Mouse (Mus musculus) naive thymus-derived CD4-positive, alpha-beta T cell, adult 2 months (primary cell): ENCODE data around the gene Prrt2.
A peak's percentile ranks its signal among the peaks of the same experiment; 100 is the strongest.

Experiments
- DNase-seq: peaks from one replicate; pipeline ENCODE4 v3.0.0-alpha.2; 2011; ENCODE audit warnings: low read depth

Gene Prrt2

DNA sequence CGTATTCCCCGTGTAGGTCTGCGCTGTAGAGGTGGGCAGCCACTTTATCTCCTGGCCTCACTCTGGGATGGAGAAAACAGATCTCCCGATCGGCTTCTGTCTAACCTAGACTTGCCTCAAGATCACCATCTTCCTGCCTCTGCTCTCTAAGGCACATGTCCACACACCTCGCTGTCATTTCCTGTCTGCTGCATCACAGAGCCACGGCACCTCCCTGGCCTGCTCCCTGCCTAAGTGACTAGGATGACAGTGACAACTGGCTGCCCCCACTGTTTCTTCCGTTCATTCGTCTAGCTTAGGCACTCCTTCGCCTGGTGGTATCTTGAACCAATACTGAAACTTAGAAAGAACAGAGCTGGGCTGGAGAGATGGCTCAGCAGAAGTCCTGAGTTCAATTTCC is 21.4 kb downstream of the Prrt2 start:
- DNase-seq: peak; percentile 66

DNA sequence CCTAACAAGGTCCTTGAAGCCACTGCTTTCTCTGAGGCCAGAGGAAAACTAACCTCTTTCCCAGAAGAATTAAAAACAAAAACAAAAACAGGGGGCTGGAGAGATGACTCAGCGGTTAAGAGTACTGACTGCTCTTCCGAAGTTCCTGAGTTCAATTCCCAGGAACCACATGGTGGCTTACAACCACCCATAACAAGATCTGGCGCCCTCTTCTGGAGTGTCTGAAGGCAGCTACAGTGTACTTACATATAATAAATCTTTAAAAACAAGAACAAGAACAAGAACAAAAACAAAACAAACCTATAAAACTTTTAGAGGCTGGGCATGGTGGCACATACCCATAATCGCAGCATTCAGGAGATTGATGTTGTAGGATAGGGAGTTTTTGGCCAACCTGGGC is 24.6 kb downstream of the Prrt2 start:
- no peak for DNase-seq

DNA sequence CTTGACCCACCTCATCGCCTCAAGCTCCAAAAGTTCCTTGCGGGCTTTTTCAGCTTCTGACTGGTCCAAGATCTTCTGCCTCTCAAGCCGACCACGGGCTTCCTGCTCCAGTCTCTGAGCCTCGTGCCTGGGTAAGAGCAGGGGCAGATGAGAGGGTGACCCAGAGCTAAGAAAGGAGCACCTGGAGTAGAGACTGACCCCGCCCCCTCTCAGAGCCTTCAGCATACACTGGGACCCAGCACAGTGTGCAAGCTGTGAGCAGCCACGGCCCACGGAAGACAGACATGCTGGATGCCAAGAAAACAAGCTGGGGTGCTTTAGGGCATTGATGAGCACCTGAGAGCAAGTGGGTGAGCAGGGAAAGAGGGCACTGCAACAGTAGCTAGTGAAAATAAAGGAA is 32.2 kb downstream of the Prrt2 start:
- no peak for DNase-seq

DNA sequence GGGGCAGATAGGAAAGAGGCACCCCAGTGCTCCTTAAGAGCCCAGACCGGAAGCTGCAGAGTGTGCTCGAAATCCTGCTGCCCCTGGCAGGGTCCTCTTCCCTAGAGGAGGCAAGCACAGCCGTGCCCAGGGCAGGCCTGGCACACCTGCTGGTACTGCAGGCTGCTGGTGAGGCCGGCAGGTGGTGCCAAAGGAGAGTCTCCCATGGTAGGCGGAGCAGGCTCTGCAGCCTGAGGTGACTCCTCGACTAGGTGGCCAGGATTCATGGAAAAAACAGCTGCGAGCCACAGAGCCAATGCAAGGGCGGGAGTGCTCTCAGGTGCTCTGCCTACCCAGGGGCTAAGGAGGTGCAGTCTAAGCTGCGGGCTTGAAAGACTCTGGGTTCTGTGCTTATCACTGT is 34.7 kb downstream of the Prrt2 start:
- DNase-seq: peak; percentile 53

DNA sequence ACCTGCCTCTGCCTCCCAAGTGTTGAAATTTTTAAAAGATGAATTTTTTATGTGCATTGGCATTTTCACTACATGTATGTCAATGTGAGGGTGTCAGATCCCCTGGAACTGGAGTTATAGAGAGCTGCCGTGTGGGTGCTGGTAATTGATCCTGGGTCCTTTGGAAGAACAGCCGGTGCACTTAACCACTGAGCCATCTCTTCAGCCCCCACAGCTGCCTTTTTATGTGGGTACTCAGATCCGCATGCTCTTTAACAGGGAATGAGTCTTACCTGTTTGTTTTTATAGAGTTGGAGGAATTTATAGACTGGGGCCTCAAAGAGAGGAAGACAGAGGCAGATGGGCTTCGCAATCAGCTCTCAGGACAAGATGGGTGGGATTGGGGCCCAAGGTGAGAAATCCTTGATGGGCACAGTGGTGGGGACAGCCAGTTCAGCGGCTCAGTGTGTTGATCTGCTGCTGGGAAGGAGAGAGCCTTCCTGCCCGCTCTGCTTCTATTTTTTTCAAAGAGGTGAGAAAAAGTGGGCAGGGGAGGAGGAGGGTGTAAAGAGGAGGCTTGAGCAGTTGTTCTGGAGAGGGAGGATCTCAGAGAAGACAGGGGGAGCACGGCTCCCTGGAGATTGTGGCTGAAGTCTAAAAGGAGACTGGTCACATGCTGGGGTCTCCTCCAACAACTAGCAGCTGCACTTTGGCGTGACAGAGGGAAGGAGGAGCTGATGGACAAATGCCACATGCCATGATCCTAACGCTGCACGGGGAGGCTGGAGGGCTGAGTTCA is 36.2 kb downstream of the Prrt2 start:
- DNase-seq: no peak

DNA sequence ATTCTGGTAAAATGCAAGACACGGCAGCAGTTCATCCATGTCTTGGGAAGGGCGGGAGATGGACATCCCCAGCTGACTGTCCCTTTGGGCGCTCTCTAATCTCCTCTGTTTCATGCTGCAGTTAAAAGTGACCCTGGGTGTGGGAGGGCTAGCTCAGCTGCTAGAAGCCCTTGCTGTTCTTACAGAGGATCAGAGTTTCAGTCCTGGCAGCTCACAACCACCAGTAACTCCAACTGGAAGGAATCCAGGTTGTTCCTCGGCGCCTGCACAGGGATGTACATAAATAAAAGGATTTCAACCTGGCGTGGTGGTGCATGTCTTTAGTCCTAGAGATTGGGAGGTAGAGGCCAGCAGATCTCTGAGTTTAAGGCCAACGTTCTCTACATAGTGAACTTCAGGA is 37.9 kb downstream of the Prrt2 start:
- no peak for DNase-seq

DNA sequence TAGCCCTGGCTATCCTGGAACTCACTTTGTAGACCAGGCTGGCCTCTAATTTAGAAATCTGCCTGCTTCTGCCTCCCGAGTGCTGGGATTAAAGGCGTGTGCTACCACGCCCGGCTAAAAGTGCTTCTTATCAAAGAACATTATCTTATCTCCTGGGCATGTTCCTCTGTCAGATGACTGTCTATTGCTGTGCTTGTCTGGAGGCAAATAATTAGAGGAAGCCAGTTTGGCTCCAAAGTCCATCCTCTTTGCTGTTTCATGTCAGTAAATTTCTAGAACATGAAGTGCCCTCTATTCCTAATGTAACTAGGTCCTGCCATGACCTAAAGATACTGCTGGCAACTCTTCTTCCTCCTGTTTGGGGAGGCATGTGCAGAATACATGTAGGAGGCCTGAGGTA is 39.0 kb downstream of the Prrt2 start:
- no peak for DNase-seq

DNA sequence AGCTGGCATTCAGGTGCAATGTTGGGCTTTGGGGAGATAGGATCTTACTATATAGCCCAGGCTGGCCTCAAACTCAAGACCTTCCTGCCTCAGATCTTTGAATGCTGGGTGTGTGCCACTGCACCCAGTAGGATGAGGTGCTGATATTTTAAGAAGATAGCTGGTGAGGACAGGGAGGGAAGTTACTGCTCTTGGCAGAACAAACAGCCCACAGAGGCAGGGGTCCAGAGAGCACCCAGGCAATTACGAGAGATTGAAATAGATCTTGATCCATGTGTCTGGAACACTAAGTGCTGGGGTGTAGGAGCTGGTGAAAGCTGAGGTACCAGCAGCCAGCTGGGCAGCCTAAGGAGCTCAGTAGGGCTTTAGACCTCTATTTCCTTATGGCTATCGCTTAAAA is 39.4 kb downstream of the Prrt2 start:
- no peak for DNase-seq

DNA sequence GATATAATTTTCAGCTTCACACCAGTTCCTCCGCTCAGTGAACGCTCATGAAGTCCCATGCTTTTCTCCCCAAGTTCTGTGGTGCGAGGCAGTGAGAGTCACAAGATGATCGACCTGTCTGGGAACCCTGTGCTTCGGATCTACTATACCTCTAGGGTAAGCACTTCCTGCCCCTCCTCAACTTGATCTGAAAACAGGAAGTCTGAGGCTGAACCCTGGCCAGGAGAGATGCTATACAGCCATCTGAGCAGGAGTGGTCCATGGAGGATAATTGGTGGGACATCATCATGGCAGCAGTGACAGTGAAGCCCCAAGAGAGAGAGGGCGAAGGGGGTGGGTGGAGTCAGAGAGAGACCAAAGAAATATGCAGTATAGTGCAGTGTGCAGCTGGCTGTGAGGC is 42.2 kb downstream of the Prrt2 start:
- DNase-seq: peak; percentile 57

DNA sequence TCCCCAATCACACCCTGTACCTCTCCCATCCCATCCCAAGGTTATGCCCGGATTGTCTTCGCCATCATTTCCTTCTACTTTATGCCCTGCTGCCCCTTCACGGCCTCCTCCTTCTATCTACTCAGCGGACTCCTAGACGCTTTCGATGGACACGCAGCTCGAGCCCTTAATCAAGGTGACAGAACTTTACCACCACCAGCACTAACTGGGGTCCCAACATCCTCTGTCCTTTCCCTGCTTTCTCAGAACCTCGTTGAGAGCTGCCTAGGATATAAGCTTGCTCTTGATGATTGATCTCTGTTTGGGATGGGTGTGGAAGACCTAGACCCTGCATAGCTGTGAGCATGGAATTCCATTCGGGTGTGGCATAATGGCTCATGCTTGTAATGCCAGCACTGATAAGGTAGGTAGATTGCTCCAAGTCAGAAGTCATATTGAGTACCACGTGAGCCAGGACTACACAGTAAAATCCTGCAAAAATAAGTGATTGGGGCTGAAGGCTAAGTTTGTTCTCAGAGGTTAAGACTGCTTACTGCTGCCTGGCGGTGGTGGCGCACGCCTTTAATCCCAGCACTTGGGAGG is 44.0 kb downstream of the Prrt2 start:
- DNase-seq: peak; percentile 27

DNA sequence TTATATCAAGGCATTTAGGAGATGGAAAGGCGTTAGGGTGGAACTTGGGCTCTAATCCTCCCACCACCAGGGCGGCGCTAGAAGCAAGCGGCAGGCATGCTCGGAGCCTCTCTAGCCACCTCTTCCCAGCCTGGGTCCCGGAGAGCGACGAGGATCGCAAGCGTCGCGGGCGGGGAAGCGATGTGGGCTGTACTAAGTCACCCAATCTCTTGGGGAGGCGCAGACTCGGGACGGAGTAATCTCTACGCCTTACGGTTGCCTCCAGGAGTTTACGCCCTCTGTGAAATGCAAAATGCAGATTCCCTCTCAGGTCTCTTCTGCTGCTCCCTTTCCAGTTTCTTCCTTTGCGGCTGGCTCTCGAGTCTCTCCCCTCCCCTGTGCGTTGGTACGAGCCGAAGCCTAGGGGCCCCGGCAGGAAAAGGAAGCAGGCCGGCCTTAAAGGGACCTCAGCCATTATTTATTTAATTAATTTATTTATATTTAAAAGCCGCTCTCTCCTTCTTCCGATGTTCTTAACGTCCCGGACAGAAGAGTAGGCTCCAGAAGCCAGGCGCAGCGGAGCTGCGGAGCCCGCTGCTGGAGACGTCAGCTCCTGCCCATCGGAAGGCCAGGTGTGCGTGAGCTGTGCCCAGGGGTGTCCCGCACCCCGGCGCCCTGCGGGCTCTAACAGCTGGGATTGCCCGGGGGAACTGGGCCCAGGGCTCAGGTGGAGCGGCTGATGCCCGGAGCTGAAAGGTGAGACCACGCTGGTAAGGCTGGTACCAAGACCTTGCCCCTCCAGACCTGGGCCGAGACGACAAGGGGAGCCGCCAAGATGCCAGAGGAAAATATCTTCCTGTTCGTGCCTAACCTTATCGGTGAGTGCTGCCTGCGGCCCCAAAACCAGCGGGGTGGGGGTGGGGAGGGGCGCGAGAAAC is 44.8 kb downstream of the Prrt2 start, which contains the start of gene Cdiptos:
Gene Cdiptos (minus strand): TSS at position 149 of the 917 bp plus-strand sequence.
- peak; percentile 97 for DNase-seq

DNA sequence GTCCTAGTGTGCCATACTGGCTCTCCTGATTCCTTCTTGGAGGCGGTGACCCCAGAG is 45.3 kb downstream of the Prrt2 start, which contains the start of gene Cdipt:
Gene Cdipt (plus strand): TSS at position 22 of the 57 bp plus-strand sequence.
- no peak for DNase-seq

DNA sequence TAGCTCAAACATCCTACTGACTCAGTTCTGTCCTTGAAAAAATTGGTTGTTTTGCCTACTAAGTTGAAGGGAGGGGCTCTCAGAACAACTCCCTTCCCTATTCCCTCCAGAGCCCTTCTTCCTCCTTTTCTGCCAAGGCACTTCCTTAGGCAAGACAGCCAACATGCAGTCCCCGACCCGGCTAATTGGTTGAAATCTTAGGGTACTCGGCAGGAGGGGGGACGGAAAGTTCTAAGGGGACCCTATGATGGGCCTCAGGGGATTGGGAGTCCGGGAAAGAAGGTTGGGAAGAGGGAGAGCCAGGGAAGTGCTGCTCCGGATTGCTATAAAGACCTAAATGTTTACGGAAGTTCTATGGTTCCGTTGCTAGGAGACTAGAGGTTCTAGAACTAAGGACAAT is 45.5 kb downstream of the Prrt2 start:
- DNase-seq: no peak
